Mouse (Mus musculus) thymus, adult 2 months (tissue): Measurements from ENCODE around the gene Kbtbd7.

Experiments used
- CTCF ChIP-seq: fragments of 200-500 bp; IDR thresholded peaks from 2 replicates; pipeline ENCODE4 v1.5.1; 2012; ENCODE audit warnings: mild to moderate bottlenecking, control low read depth, low read length, moderate library complexity, borderline replicate concordance; ENCODE audit not compliant: control insufficient read depth, poor library complexity, insufficient read depth; ENCODE audit errors: extremely low read depth
- POLR2A ChIP-seq: fragments of 200-500 bp; IDR thresholded peaks from 2 replicates; pipeline ENCODE4 v1.6.1; 2012; ENCODE audit warnings: mild to moderate bottlenecking, low read length, control low read depth, moderate library complexity; ENCODE audit not compliant: control insufficient read depth, poor library complexity, insufficient read depth; ENCODE audit errors: extremely low read depth

- TF ChIP-seq POLR2A = no peak
- TF ChIP-seq CTCF = no peak
Observed at GRCm38 (mm10) chr14:79420083-79420685, 6.1 kb upstream of the Kbtbd7 start.
